Mouse (Mus musculus) regulatory T cell (primary cell): Measurements from ENCODE around the gene Actl7b.

Experiments used
- in situ Hi-C: fragments of 300-600 bp; cut with MboI, MseI; formaldehyde crosslinking; loops from one replicate; pipeline ENCODE4 v1.15.1; 2025; ENCODE audit warnings: high pct_unique_total_duplicates

Gene Actl7b

DNA sequence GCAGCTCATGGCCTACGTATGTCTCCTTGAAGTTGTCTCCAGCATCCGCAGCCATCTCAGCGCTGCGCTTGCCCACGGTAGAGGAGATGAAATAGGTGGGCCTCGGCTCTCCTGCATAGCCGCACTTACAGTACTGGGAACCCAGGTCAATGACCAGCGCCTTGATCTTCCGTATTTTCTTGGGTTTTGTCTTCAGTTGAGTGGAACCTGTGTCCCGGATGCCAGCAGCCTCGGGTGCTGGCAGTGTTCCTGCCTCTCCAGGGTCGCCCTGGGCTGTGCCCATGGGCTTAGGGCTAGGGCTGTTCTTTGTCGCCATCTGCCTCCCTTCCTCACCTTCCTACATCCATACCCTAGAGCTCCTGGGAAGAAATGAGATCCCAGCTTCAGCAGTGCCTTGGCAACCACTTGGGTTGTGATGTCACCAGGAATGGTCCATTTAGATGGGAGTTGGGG, at the start of gene Actl7b:
Gene Actl7b (minus strand): TSS at position 403 of the 453 bp plus-strand sequence.
- in situ Hi-C loops: no loop called here

DNA sequence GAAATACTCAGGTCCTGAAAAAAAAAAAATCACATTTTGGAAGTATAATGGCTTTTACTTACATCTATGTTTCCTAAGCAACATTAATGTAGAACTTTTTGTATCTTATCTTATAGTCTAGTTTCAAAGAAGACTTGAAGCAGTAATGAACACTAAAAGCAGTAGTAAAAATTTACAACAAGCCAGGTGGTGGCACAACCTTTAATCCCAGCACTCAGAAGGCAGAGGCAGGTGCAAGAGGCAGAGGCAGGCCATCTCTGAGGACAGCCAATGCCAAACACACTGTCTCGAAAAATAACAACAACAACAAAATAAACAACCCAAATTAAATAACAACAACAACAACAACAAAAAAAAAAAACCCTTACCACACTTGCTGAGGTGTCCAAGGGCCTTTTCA, 29.8 kb upstream of the Actl7b start:
- in situ Hi-C loops: no loop called here

DNA sequence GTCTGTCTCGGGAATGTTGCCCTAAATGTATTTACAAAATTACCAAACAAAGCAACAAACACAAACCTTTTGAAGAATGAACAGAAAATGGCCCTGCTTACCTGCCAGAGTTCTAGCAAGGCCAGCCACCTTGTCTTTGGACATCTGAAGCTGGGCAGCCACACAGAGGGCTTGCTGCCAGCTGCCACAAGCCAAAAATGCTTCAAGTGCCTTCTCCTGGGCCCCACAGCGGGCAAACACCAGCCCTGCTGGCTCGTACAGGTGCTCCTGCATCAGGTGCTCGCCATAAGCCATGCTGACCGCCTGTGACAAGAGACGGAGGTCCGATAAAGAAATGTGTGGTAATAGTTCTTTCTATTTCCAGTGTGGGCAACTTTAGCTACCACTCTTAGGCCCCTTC, 27.7 kb upstream of the Actl7b start:
- in situ Hi-C loops: no loop called here

DNA sequence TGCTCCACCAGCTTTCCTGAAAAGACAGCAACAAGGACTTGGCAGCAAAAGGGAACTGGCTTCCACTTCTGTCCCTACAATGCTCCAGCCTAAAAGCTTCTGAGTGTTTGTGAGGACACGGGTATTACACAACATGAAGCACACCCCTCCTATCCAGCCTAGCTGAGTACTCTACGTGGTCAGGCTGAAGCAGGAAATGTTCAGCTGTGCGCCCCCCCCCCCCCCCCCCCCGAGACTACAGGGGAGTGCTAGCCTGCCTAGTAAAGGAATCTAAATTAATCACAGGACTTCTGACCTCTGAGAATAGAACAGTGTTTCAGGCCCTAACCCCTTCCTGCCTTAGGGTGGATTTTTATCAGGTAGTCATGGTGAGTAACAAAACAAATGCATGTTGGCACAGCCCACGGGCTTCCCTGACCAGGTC, 26.6 kb upstream of the Actl7b start:
- in situ Hi-C loops: no loop called here

DNA sequence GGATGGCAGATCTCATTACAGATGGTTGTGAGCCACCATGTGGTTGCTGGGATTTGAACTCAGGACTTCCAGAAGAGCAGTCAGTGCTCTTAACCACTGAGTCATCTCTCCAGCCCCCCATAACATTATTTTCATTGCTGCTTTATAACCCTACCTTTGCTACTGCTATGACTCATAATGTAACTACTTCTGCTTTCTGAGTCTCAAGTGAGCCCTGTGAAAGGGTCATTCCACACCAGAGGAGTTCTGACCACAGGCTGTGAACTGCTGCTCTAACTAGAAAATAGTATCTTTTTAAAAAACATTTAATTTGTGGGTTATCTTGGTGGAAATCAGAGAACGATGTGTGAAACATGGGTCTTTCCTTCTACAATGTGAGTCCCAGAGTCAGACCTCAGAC, 16.4 kb upstream of the Actl7b start:
- in situ Hi-C loops: no loop called here

DNA sequence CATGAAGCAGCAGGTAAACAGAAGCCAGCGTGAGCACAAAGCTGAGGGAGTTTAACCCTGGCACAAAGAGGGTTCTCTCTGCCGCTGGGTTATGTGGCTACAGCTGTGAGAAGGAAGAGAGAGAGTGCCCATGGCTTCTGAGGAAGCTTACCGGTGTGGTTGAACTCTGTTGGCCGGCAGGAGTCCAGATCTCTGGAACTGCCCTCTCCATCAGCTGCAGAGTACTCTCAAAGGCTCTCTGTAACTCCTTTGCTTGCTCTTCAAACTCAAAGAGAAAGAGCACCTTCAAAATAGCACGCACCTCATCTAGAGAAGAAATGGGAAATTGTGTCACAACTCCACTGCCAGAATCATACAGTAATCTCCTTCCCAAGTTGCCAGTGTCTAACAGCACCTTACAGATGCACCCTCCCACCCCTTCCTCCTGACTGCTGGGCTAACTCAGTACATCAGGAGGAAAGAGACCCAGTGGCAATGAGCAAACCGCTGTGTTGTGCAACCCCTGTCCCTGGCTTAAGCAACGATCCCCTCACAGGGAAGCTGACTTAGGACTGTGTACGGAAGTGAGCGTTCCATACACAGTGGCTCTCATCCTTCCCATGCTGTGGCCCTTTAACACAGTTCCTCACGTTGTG, 15.8 kb upstream of the Actl7b start:
- in situ Hi-C loops: no loop called here

DNA sequence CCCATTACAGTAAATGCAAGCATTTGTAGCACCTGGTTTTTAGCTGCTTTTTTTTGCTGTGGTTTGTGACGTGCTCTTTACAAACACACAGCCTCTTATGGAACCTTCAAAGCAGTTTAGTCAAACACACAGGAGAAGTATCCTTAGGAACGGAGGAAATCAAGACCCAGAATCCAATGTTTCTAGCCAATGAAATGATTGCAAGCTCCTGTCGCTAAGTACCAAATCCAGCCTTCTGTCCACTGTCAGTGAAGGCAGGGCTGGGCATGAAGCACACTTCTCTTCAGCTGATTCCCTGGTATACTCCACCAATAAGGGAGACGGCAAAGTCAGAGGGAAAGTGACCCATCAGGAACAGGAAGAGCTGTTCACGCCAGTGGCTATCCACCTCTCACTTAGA, 14.8 kb upstream of the Actl7b start:
- in situ Hi-C loops: no loop called here

DNA sequence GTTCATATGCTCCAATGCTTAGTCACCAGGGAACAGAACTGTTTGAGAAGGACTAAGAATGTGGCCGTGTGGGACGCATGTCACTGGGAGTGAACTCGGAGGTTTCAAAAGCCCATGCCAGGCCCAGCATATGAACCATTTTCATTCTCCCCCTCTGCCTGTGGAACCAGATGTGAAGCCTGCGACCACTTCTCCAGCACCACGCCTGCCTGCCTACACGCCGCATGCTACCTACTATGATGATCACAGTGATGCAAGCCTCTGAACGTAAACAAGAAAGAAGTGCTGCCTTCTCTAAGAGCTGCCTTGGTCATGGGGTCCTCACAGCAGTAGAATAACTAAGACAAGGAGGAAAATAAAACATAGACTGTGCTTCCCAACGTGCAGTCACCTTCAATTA, 6.2 kb upstream of the Actl7b start:
- in situ Hi-C loops: no loop called here

DNA sequence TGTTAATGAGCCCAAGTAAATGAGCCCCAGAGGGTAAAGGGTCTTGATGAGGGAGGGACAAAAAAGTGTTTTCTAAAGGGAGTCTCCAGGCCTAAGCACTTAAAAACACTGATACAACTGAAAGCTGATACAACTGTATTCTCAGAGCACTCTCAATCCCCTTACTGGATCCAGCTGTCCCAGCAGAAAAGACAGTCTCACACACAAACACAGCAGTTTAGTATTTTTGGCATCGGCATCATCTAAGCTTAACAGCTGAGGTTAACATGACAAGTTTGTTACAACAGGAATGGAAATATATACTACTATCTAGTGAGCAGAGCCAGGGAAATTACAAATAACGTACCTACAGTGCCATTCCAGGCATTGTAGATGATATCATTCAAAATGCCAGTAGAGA, 5.1 kb upstream of the Actl7b start:
- in situ Hi-C loops: no loop called here

DNA sequence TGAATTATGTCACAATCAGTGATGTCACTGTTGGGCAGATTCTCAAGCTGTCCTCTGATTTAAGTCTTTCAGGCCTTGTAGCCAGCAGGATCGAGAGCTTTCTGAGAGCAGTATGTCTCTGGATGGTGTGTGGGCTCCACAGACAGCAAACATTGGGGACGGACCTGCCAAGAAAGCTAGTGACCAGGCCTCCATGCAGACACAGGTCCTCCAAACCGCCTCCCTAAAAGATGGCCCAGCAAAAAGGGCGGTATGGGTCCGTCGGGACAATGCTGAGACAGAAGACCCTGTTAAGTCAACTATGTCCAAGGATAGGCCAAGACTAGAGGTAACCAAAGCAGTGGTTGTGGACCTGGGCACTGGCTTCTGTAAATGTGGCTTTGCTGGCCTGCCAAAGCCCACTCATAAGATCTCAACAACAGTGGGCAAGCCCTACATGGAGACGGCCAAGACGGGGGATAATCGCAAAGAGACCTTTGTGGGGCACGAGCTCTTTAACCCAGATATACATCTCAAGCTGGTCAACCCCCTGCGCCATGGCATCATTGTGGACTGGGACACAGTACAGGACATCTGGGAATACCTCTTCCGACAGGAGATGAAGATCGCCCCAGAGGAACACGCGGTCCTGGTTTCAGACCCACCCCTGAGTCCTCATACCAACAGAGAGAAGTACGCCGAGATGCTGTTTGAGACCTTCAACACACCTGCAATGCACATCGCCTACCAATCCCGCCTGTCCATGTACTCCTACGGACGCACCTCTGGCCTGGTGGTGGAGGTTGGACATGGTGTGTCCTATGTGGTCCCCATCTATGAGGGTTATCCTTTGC, 2.3 kb upstream of the Actl7b start, which contains the start of gene Actl7a:
Gene Actl7a (plus strand): TSS at position 51 of the 833 bp plus-strand sequence.
- in situ Hi-C loops: no loop called here

DNA sequence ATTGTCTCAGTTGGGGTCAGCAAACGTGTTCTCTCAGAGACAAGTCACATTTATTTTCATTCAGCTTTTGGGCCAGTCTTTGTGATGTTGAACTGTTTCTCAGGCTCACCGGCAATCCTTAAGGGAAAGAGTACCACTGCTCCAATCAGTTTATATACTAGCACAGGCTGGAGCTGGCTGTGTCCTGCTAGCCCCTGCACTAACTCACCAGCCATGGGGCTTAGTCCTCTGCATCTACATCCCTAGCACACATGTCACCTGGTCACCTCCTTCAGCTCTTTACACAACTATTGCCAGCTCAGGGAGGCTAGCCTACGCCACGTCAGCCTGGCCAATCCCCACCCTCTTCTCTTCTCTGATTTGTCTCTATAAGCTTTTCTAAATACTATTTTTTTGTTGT, 1.5 kb upstream of the Actl7b start:
- in situ Hi-C loops: no loop called here

DNA sequence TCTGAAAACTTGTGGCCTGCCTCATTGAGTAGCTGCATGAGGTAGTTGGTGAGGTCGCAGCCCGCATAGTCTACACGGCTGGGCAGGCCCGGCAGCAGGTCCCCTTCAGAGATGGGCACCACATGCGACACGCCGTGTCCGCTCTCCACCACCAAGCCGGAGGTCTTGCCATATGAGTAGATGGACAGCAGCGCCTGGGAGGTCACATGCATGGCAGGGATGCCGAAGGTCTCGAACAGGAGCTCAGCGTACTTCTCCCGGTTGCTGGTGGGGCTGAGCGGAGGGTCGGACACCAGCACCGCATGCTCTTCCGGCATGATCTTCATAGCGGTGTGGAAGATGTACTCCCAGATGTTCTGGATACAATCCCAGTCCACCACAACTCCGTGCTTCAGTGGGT, 632 bp downstream of the Actl7b start:
- in situ Hi-C loops: no loop called here

DNA sequence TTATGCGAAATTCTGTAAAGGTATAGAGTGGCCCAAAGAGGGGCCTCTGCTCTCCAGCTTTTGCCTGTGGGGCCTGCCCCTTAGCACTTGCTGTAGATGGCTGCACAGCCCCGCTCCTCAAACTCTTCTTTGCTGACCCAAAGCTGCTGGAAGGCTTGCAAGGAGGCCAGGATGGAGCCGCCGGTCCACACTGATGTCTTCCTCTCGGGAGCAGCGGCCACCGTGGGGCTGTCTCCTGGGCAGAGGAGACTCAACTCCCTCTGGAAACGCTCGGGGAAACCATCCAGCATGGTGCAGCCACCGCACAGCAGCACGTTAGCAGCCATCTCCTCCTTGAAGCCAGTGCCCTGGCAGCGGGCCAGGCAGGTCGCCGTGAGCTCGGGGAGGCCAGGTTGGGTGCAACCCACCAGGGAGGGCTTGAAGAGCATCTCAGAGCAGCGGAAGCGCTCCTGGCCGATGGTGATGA, 1.2 kb downstream of the Actl7b start, which contains the start of gene Gm26657:
Gene Gm26657 (plus strand): TSS at position 51 of the 466 bp plus-strand sequence.
- in situ Hi-C loops: no loop called here

DNA sequence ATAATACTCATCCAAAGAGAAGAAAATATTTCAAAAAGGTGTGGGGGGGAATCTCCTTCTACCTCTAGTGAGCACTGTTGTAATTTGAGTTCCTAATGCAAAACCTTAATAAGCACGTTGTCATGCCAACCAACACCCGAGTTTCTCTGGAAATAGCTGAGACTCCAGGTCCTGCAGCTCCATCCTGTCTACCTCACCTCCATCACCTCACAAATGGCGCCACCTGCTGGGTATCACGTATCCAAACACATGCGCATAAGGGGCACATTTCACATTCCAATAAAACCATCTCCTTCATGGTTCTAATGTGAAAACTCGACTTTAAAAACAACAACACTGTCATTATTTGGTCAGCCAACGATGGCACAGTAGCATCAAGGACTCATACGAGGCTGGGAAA, 15.4 kb downstream of the Actl7b start:
- in situ Hi-C loops: no loop called here

DNA sequence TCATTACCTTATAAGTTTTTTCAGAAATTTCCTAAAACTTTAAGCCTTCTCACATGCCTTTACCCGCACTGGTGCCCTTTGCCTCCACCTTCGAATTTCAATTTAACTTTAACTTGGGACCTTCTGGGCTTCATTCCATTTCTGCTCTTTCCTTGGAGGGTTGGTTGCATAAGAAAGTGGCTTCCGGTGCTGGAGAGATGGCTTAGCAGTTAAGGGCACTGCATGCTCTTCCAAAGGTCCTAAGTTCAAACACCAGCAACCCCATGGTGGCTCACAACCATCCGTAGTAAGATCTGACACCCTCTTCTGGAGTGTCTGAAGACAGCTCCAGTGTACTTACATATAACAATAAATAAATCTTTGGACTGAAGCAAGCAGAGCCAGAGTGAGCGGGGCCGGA, 18.0 kb downstream of the Actl7b start:
- in situ Hi-C loops: no loop called here

DNA sequence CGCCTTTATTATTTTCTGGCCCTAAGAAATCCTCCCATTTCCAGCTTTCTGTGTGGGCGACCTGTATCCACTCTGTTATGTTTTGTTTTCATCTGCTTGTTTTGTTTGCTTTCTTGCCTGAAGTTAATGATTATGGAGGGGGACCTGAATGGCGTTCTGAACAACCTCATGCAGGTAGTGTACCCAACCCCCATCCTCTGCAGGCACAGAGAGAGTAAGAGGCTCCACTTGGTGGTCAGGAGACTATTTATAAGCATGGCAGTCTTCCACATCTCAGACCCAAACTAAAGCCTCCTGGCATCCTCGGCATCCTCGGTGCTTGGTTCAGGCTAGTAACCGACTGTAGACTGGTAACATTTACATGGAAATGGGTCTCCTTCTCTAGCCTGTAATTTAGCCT, 18.9 kb downstream of the Actl7b start:
- in situ Hi-C loops: no loop called here

DNA sequence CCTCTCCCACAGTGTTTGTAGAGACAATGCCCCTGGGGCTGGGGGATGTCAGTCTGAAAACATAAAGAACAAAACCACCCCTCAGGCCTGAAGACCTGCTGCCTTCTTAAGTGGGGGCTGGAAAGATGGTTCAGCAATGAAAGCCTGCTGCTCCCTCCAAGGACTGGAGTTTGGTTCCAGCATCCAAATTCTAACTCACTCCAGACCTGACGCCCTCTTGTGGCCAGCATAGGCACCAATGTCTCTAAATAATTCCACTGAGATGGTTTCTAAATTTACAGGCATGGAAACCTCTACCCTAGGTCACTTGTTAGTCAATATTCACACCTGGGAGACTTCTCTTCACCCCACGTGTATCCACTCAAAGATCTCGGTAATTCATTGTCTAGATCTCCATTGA, 19.8 kb downstream of the Actl7b start:
- in situ Hi-C loops: no loop called here

DNA sequence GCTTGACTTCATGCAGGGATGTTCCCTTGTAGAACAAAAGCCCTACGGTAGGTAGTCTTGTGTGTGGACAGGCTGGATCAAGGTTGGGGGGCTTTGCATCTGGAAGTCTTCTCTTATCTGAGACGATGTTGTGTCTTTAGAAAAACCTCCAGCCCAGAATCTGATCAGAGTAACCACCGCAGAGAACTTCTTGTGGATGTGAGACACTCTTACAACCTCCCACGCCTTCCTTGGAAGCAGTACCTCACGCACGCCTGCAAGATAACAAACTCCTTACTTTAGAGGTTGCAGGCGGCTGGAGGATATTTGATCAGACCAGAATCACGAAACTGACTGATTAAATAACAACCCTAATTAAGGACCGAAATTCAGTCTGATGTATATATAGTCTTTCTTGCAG, 20.8 kb downstream of the Actl7b start:
- in situ Hi-C loops: no loop called here

DNA sequence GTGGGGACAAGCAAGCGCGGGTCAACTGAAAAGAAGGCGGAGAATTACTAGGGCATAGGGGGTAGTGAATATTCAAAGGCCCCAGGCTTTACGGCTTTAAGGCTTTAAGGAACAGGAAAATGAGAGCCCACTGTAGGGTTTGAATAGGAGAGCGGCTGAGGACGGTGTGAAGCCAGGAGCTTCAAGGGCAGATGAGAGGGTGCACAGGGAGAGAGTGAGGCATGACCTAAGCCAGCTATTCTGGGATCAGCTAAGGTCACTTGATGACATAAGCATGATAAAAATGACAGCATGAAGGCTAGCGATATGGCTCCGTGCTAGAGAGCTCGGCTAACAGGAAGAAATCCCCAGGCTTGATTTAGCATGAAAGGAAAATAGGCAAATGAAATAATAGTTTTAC, 21.8 kb downstream of the Actl7b start:
- in situ Hi-C loops: no loop called here

DNA sequence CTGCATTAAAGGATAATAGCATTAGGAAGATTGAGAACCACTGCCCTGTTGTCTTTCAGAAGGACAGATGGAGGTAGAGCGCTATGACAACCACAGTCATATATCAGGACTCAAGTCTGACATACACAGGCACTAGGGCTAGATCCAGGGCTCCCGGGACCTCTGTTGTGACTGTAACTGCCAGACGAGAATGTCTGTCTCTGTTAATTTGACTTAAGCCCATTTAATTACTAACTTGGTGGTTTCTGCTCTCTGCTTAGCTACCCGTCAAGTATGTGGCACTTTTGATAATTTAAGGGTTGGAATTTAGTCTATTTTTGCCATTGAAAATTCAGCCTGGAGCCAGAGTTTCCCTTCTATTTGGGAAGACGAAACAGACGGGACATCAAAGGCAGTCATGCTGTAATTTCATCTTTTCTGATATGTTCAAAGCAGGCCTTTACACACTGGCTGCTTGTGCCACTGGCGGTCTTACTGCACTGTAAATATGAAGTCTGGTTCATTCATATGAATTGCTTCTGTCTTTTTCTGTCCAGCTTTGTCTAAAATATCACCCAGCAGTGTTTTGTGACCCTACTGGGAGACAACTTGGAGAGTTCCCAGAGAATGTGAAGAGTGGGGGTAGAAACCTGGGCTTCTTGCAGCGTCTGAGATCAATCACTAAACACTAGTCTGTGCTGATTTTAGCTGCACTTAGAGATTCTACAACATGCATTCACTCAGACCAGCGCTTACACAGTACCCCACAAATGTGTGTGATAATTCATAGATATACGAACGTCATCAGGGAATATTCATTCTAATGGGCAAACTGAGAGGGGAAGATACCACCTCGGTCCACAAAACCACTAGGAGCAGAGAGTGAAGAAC, 22.4 kb downstream of the Actl7b start:
- in situ Hi-C loops: no loop called here

DNA sequence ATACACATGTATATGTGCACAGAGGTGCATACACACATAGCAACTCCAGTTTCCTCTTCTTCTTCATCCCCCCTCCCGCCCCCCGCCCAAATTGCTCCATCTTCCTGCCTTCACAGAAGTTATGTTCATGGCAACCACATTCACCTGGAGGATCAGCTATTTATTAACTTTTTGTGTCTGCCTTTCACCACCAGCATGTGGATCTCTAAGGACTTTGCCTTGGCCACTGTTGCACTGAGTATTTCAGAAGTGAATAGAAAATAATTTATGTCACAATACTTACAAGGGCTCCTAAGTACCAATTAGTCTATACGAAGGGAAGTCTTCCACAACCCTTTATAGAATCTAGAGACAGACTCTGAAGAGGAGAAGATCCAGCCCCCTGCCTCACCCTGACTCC, 23.3 kb downstream of the Actl7b start:
- in situ Hi-C loops: no loop called here

DNA sequence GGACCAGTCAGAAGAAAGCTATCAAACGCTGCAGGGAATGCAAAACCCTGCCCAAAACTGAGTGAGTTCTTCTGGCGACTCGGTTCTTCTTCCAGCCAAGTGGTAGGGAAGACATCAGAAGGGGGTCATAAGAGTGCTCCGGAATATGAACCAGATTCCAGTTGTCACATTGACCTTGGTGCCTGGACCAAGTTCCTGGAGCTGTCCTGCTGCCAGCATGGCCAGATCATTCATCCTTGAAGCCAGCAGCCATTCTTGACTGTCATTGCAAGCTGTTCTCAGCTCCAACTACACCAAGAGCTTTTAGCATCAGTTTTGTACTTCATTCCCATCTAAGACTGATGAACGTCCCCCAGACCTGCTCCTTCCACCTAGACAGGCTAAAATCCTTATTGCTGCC, 24.4 kb downstream of the Actl7b start:
- in situ Hi-C loops: no loop called here
